Mouse (Mus musculus) embryonic stem cell, embryonic (primary cell): ENCODE measurements around the gene Cenpp.

Source experiments
- CTCF ChIA-PET, 4 experiments: fragments of 300-600 bp in 2 of 4; fragments of 350-600 bp in 2 of 4; sonication (Branson Sonifier 250); formaldehyde crosslinking; loops; one replicate each; lab custom pipeline; 2022; ENCODE audit warnings: inconsistent platforms in 2 of 4; lab: Charles Lee
- POLR2A ChIA-PET, 4 experiments: fragments of 300-600 bp in 2 of 4; fragments of 350-600 bp in 2 of 4; sonication (Branson Sonifier 250); formaldehyde crosslinking; loops; one replicate each; lab custom pipeline; 2022; ENCODE audit warnings: antibody characterized with exemption in 4 of 4, inconsistent platforms in 1 of 4; lab: Charles Lee

Cenpp gene

DNA sequence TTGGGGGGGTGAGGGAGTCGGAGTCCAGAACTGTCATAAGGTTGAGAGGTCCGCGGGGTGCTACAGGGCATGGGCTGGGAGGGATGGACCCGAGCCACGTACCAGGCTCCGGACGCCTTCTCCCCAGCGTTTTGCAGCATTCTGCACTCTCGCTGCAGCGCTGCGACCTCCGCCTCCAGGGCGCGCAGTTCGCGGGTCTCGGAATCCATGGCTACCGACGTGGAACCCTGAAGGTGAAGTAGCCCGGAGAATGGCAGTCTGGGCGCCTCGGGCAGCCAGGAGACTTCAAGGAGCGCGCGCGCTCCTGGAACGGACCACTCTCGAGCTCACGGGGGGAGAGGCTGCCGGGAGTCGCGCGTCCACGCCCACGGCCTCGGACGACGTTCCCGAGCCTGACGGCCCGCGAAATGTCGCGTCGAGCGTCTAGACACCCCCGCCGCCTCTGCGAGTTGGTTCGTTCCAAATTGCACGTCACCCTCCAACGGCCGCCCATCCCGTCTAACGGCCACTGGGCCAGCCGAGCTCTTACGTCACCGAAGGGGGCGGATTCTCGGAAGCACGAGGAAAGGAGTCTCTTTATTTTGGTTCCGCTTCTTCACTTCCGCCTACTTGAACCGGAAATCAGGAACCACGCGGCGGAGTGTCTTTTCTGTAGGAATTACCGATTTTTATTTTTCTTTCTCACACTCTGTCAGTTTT, at the start of gene Cenpp, which contains the start of gene Nol8:
Gene Cenpp (minus strand): TSS at position 305 of the 699 bp plus-strand sequence.
Gene Nol8 (plus strand): TSS at position 598 of the 699 bp plus-strand sequence.
- ChIA-PET POLR2A (interaction anchor here (0.7 to 5.0 kb wide), 42 partner anchors 9 to 682 kb away, joined by 3 to 40 read pairs (median 4); partner anchors contain the start of genes Iars (in 4 of the 4), Ippk (in 2 of the 4), Bicd2 (in 1 of the 4) and Susd3 (in 1 of the 4)), CTCF (interaction anchor here in 1 of 4 experiments (0.6 kb wide), 1 partner anchor 484 kb away, joined by 3 read pairs; no protein-coding TSS in a partner anchor)

GRCm38 (mm10) chr13:49691056-49691455, 38.5 kb upstream of the Cenpp start:
- ChIA-PET CTCF (no interaction called here), POLR2A (interaction anchor here in 3 of 4 experiments (0.8 to 4.3 kb wide), 13 partner anchors 9 to 38 kb away, joined by 3 to 24 read pairs (median 4); partner anchors contain the start of genes Iars (in 2 of the 3), Cenpp (in 1 of the 3) and Nol8 (in 1 of the 3))

- ChIA-PET CTCF (no interaction called here), POLR2A (interaction anchor here in 3 of 4 experiments (0.5 to 2.5 kb wide), 24 partner anchors 8 to 343 kb away, joined by 3 to 19 read pairs (median 3); partner anchors contain the start of genes Cenpp (in 3 of the 3), Nol8 (in 3 of the 3) and Bicd2 (in 1 of the 3))
These were observed 31.7 kb upstream of the Cenpp start for GRCm38 (mm10) chr13:49684266-49684665.

DNA sequence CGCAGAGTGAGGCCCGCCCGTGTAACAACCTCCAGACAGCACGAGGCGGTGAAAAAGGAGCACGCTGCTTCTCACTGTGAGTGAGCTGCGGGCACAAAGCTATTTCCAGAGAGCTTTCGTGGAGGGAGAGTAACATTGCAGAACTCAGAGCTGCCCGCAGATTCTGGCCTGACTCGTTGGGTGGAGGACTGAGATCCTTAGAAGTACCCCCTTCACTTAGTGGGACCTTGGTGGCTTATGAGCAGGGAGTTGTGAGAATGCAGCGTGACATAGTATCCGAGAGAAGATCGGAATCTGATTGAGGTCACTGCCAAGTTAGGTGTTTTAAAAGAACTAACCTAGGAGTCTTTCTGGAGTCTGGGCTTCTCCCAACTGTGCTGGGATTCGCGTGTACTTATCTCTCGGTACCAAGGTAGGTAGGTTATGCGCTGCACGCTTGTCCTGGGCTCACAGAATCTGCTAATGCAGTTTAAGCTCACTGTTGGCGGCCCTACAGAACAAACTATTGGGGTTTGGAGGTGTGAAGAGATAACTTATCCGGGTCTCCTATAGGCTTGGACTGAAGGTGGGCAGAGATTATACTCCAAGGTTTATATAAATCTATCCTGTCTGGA, 29.8 kb upstream of the Cenpp start:
- ChIA-PET CTCF (no interaction called here), POLR2A (interaction anchor here (0.6 to 4.4 kb wide), 48 partner anchors 9 to 1136 kb away, joined by 3 to 40 read pairs (median 4); partner anchors contain the start of genes Cenpp (in 4 of the 4), Nol8 (in 4 of the 4), Ippk (in 2 of the 4) and Bicd2 (in 1 of the 4))

- POLR2A ChIA-PET = interaction anchor here (0.6 to 4.4 kb wide), 54 partner anchors 9 to 1135 kb away, joined by 3 to 40 read pairs (median 4); partner anchors contain the start of genes Cenpp (in 4 of the 4), Nol8 (in 4 of the 4), Ippk (in 2 of the 4) and Bicd2 (in 1 of the 4)
- CTCF ChIA-PET = no interaction called here
These were observed 29.0 kb upstream of the Cenpp start, which contains the start of gene Iars for GRCm38 (mm10) chr13:49681351-49682232. Gene Iars (plus strand): TSS chr13:49682100.

- POLR2A ChIA-PET = interaction anchor here in 2 of 4 experiments (0.7 to 2.7 kb wide), 4 partner anchors 9 to 25 kb away, joined by 3 to 9 read pairs (median 4); partner anchors contain the start of genes Cenpp (in 1 of the 2) and Nol8 (in 1 of the 2)
- CTCF ChIA-PET = no interaction called here
These were observed 25.2 kb upstream of the Cenpp start for GRCm38 (mm10) chr13:49677793-49678192.

- CTCF ChIA-PET = interaction anchor here in 1 of 4 experiments (0.6 kb wide), 1 partner anchor 13 kb away, joined by 3 read pairs; no protein-coding TSS in a partner anchor
- POLR2A ChIA-PET = interaction anchor here (0.6 to 5.0 kb wide), 47 partner anchors 8 to 1164 kb away, joined by 3 to 40 read pairs (median 4); partner anchors contain the start of genes Iars (in 4 of the 4), Ippk (in 2 of the 4), Bicd2 (in 1 of the 4) and Susd3 (in 1 of the 4)
These were observed 576 bp upstream of the Cenpp start for GRCm38 (mm10) chr13:49653180-49653541.

DNA sequence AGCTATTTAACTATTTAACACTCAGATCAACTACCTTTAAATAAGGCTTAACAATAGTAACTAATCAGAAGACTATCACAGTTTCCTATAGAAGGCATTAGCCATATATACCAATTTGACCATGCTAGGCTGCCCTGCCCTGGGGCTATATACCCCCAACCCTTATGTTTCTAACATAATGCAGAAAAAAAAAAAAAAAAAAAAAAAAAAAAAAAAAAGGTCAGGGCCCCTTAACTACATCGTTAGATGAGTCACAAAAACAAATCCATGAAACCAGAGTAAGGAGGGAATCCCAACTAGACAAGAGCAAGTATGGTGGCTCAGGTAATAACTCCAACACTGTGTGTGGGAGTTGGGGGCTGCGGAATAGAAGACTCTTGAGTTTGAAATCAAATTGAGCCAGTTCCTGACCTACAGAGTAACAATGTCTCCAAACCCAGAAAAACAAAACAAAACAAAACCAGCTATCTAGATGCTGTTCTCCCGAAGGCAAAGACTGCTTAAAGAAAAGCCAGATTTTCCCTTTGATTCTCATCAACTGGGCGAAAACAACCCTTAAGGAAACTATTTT, 719 bp downstream of the Cenpp start:
- CTCF ChIA-PET = interaction anchor here in 1 of 4 experiments (0.7 kb wide), 1 partner anchor 103 kb away, joined by 4 read pairs; no protein-coding TSS in a partner anchor
- POLR2A ChIA-PET = interaction anchor here (0.7 to 5.0 kb wide), 18 partner anchors 10 to 681 kb away, joined by 3 to 40 read pairs (median 6); partner anchors contain the start of genes Iars (in 4 of the 4), Bicd2 (in 1 of the 4) and Ippk (in 1 of the 4)

GRCm38 (mm10) chr13:49651136-49651535, 1.4 kb downstream of the Cenpp start:
- CTCF ChIA-PET = interaction anchor here in 1 of 4 experiments (0.7 kb wide), 1 partner anchor 102 kb away, joined by 4 read pairs; no protein-coding TSS in a partner anchor
- POLR2A ChIA-PET = interaction anchor here in 2 of 4 experiments (0.6 to 1.7 kb wide), 4 partner anchors 10 to 266 kb away, joined by 3 to 5 read pairs (median 4); partner anchors contain the start of gene Iars (in 1 of the 2)

GRCm38 (mm10) chr13:49646019-49646418, 6.6 kb downstream of the Cenpp start:
- ChIA-PET CTCF (interaction anchor here in 1 of 4 experiments (1.9 kb wide), 1 partner anchor 197 kb away, joined by 7 read pairs; no protein-coding TSS in a partner anchor), POLR2A (interaction anchor here in 1 of 4 experiments (1.2 kb wide), 1 partner anchor 56 kb away, joined by 4 read pairs; no protein-coding TSS in a partner anchor)

DNA sequence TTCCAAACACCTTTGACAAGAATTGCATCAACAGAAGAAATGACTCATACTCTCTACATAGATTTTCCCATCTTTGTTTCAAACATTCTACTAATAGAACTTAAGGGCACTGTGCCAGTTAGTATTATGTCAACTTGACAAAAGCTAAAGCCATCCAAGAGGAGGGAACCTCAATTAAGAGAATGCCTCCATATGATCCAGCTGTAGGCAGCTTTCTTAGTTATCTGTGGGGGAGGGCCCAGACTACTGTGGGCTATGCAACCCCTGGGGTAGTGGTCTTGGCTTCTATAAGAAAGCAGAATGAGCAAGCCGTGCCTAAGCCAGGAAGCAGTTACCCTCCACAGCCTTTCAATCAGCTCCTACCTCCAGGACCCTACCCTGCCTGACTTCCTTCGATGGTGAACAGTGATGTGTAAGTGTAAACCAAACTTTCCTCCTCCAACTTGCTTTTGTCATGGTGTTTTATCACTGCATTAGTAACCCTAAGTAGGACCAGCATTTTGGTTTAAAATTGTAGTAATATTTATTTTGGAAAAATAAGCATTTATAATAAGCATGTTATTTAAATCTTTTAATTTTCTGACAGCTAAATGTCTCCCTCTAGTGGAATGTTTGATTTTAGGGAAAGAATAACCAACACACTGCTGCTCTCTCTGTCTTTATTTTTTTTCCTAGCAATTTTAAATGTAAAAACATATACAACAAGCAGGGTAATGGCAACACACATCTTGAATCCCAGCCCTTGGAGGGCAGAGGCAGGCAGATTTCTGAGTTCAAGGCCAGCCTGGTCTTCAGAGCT, 7.7 kb downstream of the Cenpp start:
- POLR2A ChIA-PET = interaction anchor here in 3 of 4 experiments (0.6 to 1.2 kb wide), 4 partner anchors 9 to 303 kb away, joined by 3 to 4 read pairs (median 3); no protein-coding TSS in a partner anchor
- CTCF ChIA-PET = interaction anchor here (0.6 to 1.9 kb wide), 12 partner anchors 20 to 629 kb away, joined by 3 to 7 read pairs (median 3); partner anchors contain the start of gene Bicd2 (in 1 of the 4)

DNA sequence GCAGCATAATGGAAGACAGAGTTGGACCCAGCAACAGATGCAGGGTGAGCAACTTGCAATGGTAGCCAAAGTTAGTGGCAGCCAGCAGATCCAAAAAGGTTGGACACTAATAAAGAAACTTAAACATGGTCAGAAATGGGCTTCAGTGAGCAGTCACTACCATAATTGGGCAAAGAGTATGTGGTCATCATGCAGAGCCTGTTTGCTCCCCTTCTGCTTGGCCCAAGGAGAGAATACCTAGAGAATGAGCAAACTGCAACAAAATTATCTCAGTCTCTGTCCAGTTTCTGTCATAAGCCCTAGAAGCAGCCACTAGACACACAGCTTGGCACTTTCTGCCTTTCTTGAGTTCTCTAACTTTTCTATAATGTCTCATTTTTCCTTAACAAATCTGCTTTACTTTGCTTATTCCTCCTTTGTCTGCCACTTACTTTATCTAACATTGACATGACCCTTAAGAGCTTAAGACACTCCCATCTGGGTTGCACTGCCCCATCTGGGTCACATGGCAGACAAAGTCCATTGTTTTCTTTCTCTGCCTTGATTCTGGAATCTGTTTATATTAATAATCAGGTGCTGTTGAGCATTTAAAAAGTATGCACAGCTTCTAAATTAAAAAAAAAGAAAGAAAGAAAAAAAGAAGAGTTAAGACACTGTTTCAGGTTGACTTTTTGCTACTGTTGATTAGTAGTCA, 8.8 kb downstream of the Cenpp start:
- ChIA-PET POLR2A (no interaction called here), CTCF (interaction anchor here in 2 of 4 experiments (1.2 to 1.9 kb wide), 2 partner anchors 194 kb away, joined by 4 to 7 read pairs; no protein-coding TSS in a partner anchor)

DNA sequence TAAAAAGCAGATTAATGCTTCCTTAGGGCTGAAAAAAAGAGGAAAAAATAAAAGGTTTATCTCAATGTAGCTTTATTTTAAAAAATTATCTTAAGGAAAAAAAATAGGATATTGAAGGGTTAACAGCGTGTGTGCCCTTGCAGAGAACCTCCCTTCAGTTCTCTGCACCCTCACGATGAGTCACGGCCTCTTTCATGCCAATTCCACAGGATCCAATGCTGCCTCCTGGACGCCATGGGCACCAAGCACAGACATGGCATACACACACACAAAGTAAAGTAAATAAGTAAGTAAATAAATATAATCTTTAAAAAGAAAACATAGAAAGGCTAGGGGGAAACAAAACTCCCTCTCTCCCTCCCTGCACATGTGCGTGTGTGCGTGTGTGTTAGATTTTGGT, 9.9 kb downstream of the Cenpp start:
- ChIA-PET CTCF (interaction anchor here in 1 of 4 experiments (0.6 kb wide), 1 partner anchor 60 kb away, joined by 4 read pairs; no protein-coding TSS in a partner anchor), POLR2A (interaction anchor here in 2 of 4 experiments (0.6 kb wide), 2 partner anchors 15 to 314 kb away, joined by 3 read pairs; no protein-coding TSS in a partner anchor)

DNA sequence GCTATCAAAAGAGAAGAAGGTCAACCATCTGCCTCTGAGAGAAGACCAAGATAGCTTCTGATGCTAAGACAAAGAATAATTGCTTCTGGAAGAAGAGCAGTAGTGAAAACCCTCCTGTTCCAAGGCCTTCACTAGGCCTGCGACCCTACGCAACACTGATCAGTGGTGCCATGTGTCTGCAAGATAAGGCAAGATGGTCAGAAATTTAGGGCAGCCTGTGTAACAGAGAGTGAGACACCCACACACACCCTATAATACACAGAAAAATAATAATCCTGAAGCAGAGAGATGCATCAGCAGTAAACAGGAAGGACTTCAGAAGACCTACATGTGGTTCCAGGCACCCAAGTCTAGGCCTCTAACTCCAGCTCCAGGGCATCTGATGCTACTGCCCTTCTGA, 12.6 kb downstream of the Cenpp start:
- ChIA-PET CTCF (interaction anchor here in 2 of 4 experiments (0.6 to 0.7 kb wide), 2 partner anchors 14 to 189 kb away, joined by 3 read pairs; no protein-coding TSS in a partner anchor), POLR2A (interaction anchor here in 1 of 4 experiments (0.6 to 1.6 kb wide), 4 partner anchors 13 to 86 kb away, joined by 3 to 5 read pairs (median 4); partner anchors contain the start of genes Cenpp and Nol8)

DNA sequence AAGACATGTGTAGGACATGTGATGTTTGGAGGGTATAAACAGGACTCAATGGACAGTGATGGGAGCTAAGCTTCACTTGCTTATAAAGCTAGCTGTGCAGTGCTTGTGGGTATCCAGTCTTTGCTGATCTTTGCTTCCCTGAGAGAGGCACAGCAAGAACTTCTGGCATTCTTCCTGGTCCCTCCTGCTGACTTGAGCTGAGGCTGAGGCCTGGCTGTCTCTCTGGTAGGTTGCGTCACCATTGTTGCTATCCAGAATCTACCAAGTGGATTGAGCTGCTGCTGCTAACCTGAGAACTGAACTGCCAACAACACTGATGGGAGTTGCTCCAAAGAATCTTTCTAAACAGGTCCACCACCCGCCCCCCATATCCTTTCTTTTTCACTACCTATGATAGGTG, 23.5 kb downstream of the Cenpp start:
- CTCF ChIA-PET = no interaction called here
- POLR2A ChIA-PET = no interaction called here
